Mouse (Mus musculus) C2C12 (cell line): ENCODE measurements around the gene Nup107.

Experiments used
- CEBPB ChIP-seq: IDR thresholded peaks from one replicate; pipeline ENCODE4 v1.6.1; 2011; ENCODE audit warnings: low read depth, mild to moderate bottlenecking, control low read depth, moderate library complexity
- CTCF ChIP-seq: IDR thresholded peaks from one replicate; pipeline ENCODE4 v1.5.1; 2011; ENCODE audit not compliant: control insufficient read depth, insufficient read depth, insufficient read length
- MAX ChIP-seq: IDR thresholded peaks from one replicate; pipeline ENCODE4 v1.6.1; 2011; ENCODE audit warnings: mild to moderate bottlenecking, control low read depth
- MYOD1 ChIP-seq: IDR thresholded peaks from one replicate; pipeline ENCODE4 v1.6.1; 2011; ENCODE audit warnings: low read depth; ENCODE audit not compliant: control insufficient read depth, insufficient read length
- USF1 ChIP-seq: IDR thresholded peaks from one replicate; pipeline ENCODE4 v1.6.1; 2011; ENCODE audit warnings: low read depth, mild to moderate bottlenecking, control low read depth, moderate library complexity

DNA sequence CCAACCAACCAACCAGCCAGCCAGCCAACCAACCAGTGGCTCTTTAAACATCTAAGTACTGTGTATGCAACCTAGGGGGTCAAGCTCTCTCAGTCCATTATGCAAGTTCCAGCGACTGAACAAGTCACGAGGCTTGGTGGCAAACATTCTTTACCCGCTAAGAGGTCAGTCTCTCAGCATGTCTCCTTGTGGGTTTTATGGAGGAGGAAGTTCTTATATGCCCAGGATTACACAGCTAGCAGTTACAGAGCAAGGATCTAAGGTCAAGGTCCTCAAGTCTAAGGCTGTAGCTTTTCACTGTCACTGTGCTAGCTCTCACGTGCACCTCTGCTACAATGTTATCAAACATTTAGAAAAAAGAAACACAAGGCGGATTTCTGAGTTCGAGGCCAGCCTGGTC, 27.9 kb downstream of the Nup107 start:
- TF ChIP-seq CTCF (no peak), MAX (no peak), MYOD1 (no peak), CEBPB (no peak), USF1 (no peak)
